Mouse (Mus musculus): ENCODE measurements around the gene Gbp8. TPM values are rescaled to one million over a fixed set of nuclear protein-coding genes. Genes with fewer than 3 reads are reported as not detected.
"Not testable (repeated sequence)": the region's sequence is repeated elsewhere in the genome, so short reads cannot be mapped to it uniquely, and the experiment has no call there.

Gene Gbp8
- polyA plus RNA-seq, 1 experiment from 2014 or later: 0.63 TPM

GRCm38 (mm10) chr5:105136706-105137304 lies 2.5 kb downstream of the Gbp8 start:
- ATAC-seq; H3K9me3 ChIP-seq (ENCODE audit: control insufficient read depth, low read length); H3K36me3 ChIP-seq (ENCODE audit: control insufficient read depth, insufficient read depth, low read length); H3K4me3 ChIP-seq (ENCODE audit: low read length); H3K27ac ChIP-seq (ENCODE audit: low read depth, low read length); H3K4me1 ChIP-seq (ENCODE audit: control insufficient read depth, insufficient read depth, low read depth, low read length); H3K9ac ChIP-seq (ENCODE audit: low read depth, low read length); H3K4me2 ChIP-seq (ENCODE audit: low read length); H3K27me3 ChIP-seq (replicated peaks; ENCODE audit: control insufficient read depth, insufficient read depth, low read length): not testable (repeated sequence)
- WGBS: 62% methylated on average over 3 of the region's 3 CpGs

- not testable (repeated sequence) for H3K4me1 ChIP-seq (ENCODE audit: control insufficient read depth, insufficient read depth, low read depth, low read length); H3K27me3 ChIP-seq (replicated peaks; ENCODE audit: control insufficient read depth, insufficient read depth, low read length); H3K9me3 ChIP-seq (ENCODE audit: control insufficient read depth, low read length); H3K4me2 ChIP-seq (ENCODE audit: low read length); H3K27ac ChIP-seq (ENCODE audit: low read depth, low read length); H3K4me3 ChIP-seq (ENCODE audit: low read length); ATAC-seq; H3K36me3 ChIP-seq (ENCODE audit: control insufficient read depth, insufficient read depth, low read length); H3K9ac ChIP-seq (ENCODE audit: low read depth, low read length)
- WGBS: 75% methylated on average over 6 of the region's 6 CpGs
These were observed 17.6 kb downstream of the Gbp8 start for GRCm38 (mm10) chr5:105121731-105122130.

GRCm38 (mm10) chr5:105115740-105116139 lies 23.6 kb downstream of the Gbp8 start:
- Histone ChIP-seq H3K4me2 (ENCODE audit: low read length) (no peak overlapping the region), H3K27me3 (replicated peaks; ENCODE audit: control insufficient read depth, insufficient read depth, low read length) (no peaks in the 10 kb centered on the region), H3K9ac (ENCODE audit: low read depth, low read length) (no peak overlapping the region), H3K4me3 (ENCODE audit: low read length) (no peak overlapping the region), H3K9me3 (ENCODE audit: control insufficient read depth, low read length) (no peaks in the 10 kb centered on the region), H3K36me3 (ENCODE audit: control insufficient read depth, insufficient read depth, low read length) (no peaks in the 10 kb centered on the region), H3K27ac (ENCODE audit: low read depth, low read length) (no peak overlapping the region), H3K4me1 (ENCODE audit: control insufficient read depth, insufficient read depth, low read depth, low read length) (no peaks in the 10 kb centered on the region)
- WGBS: 82% methylated on average over 2 of the region's 2 CpGs
- no peak for ATAC-seq

- Histone ChIP-seq H3K27ac (ENCODE audit: low read depth, low read length) (no peak overlapping the region), H3K9me3 (ENCODE audit: control insufficient read depth, low read length) (no peaks in the 10 kb centered on the region), H3K4me1 (ENCODE audit: control insufficient read depth, insufficient read depth, low read depth, low read length) (no peaks in the 10 kb centered on the region), H3K36me3 (ENCODE audit: control insufficient read depth, insufficient read depth, low read length) (no peaks in the 10 kb centered on the region), H3K4me3 (ENCODE audit: low read length) (no peak overlapping the region), H3K4me2 (ENCODE audit: low read length) (no peak overlapping the region), H3K27me3 (replicated peaks; ENCODE audit: control insufficient read depth, insufficient read depth, low read length) (no peaks in the 10 kb centered on the region), H3K9ac (ENCODE audit: low read depth, low read length) (no peak overlapping the region)
- ATAC-seq: no peak
- WGBS: 93% methylated on average over 2 of the region's 2 CpGs
These were observed 24.6 kb downstream of the Gbp8 start for GRCm38 (mm10) chr5:105114696-105115095.

GRCm38 (mm10) chr5:105113656-105114055 lies 25.7 kb downstream of the Gbp8 start:
- Histone ChIP-seq H3K9me3 (ENCODE audit: control insufficient read depth, low read length) (no peaks in the 10 kb centered on the region), H3K4me1 (ENCODE audit: control insufficient read depth, insufficient read depth, low read depth, low read length) (no peaks in the 10 kb centered on the region), H3K4me2 (ENCODE audit: low read length) (no peak overlapping the region), H3K9ac (ENCODE audit: low read depth, low read length) (no peak overlapping the region), H3K4me3 (ENCODE audit: low read length) (no peak overlapping the region), H3K27me3 (replicated peaks; ENCODE audit: control insufficient read depth, insufficient read depth, low read length) (no peaks in the 10 kb centered on the region), H3K36me3 (ENCODE audit: control insufficient read depth, insufficient read depth, low read length) (no peaks in the 10 kb centered on the region), H3K27ac (ENCODE audit: low read depth, low read length) (no peak overlapping the region)
- ATAC-seq: no peak
- 98% methylated on average over 5 of the region's 5 CpGs for WGBS

GRCm38 (mm10) chr5:105110271-105110852 lies 29.0 kb downstream of the Gbp8 start:
- ATAC-seq; H3K9me3 ChIP-seq (ENCODE audit: control insufficient read depth, low read length); H3K27ac ChIP-seq (ENCODE audit: low read depth, low read length); H3K4me2 ChIP-seq (ENCODE audit: low read length); H3K36me3 ChIP-seq (ENCODE audit: control insufficient read depth, insufficient read depth, low read length); H3K4me3 ChIP-seq (ENCODE audit: low read length); H3K4me1 ChIP-seq (ENCODE audit: control insufficient read depth, insufficient read depth, low read depth, low read length); H3K9ac ChIP-seq (ENCODE audit: low read depth, low read length); H3K27me3 ChIP-seq (replicated peaks; ENCODE audit: control insufficient read depth, insufficient read depth, low read length): not testable (repeated sequence)
- 20% methylated on average over 4 of the region's 4 CpGs for WGBS

GRCm38 (mm10) chr5:105109775-105110174 lies 29.6 kb downstream of the Gbp8 start:
- not testable (repeated sequence) for H3K9me3 ChIP-seq (ENCODE audit: control insufficient read depth, low read length); H3K9ac ChIP-seq (ENCODE audit: low read depth, low read length); H3K27me3 ChIP-seq (replicated peaks; ENCODE audit: control insufficient read depth, insufficient read depth, low read length); H3K36me3 ChIP-seq (ENCODE audit: control insufficient read depth, insufficient read depth, low read length); H3K27ac ChIP-seq (ENCODE audit: low read depth, low read length); H3K4me2 ChIP-seq (ENCODE audit: low read length); ATAC-seq; H3K4me3 ChIP-seq (ENCODE audit: low read length); H3K4me1 ChIP-seq (ENCODE audit: control insufficient read depth, insufficient read depth, low read depth, low read length)
- WGBS: 23% methylated on average over 1 of the region's 1 CpGs

- H3K9ac ChIP-seq (ENCODE audit: low read depth, low read length); H3K27me3 ChIP-seq (replicated peaks; ENCODE audit: control insufficient read depth, insufficient read depth, low read length); H3K36me3 ChIP-seq (ENCODE audit: control insufficient read depth, insufficient read depth, low read length); H3K27ac ChIP-seq (ENCODE audit: low read depth, low read length); H3K4me1 ChIP-seq (ENCODE audit: control insufficient read depth, insufficient read depth, low read depth, low read length); H3K4me2 ChIP-seq (ENCODE audit: low read length); H3K4me3 ChIP-seq (ENCODE audit: low read length); H3K9me3 ChIP-seq (ENCODE audit: control insufficient read depth, low read length); ATAC-seq: not testable (repeated sequence)
- 78% methylated on average over 2 of the region's 2 CpGs for WGBS
These were observed 33.7 kb downstream of the Gbp8 start for GRCm38 (mm10) chr5:105105689-105106088.

GRCm38 (mm10) chr5:105081900-105082299 lies 57.4 kb downstream of the Gbp8 start:
- H3K4me2 ChIP-seq (ENCODE audit: low read length): no peak overlapping the region
- no peaks in the 10 kb centered on the region for H3K4me1 ChIP-seq (ENCODE audit: control insufficient read depth, insufficient read depth, low read depth, low read length)
- no peaks in the 10 kb centered on the region for H3K27me3 ChIP-seq (replicated peaks; ENCODE audit: control insufficient read depth, insufficient read depth, low read length)
- no peak overlapping the region for H3K27ac ChIP-seq (ENCODE audit: low read depth, low read length)
- no peak overlapping the region for H3K9ac ChIP-seq (ENCODE audit: low read depth, low read length)
- no peak overlapping the region for H3K4me3 ChIP-seq (ENCODE audit: low read length)
- no peak for ATAC-seq
- peaks cover 4% of the 10 kb centered on the region; the same call in 1 of the 2 replicates for H3K9me3 ChIP-seq (ENCODE audit: control insufficient read depth, low read length)
- H3K36me3 ChIP-seq (ENCODE audit: control insufficient read depth, insufficient read depth, low read length): no peaks in the 10 kb centered on the region

GRCm38 (mm10) chr5:105068356-105068755 lies 71.0 kb downstream of the Gbp8 start:
- not testable (repeated sequence) for H3K4me1 ChIP-seq (ENCODE audit: control insufficient read depth, insufficient read depth, low read depth, low read length); H3K4me2 ChIP-seq (ENCODE audit: low read length); H3K9ac ChIP-seq (ENCODE audit: low read depth, low read length); H3K9me3 ChIP-seq (ENCODE audit: control insufficient read depth, low read length); H3K4me3 ChIP-seq (ENCODE audit: low read length); H3K36me3 ChIP-seq (ENCODE audit: control insufficient read depth, insufficient read depth, low read length); H3K27me3 ChIP-seq (replicated peaks; ENCODE audit: control insufficient read depth, insufficient read depth, low read length); H3K27ac ChIP-seq (ENCODE audit: low read depth, low read length); ATAC-seq
